Mouse (Mus musculus) spleen, adult 12 weeks (tissue): ENCODE measurements around the gene Snd1.

Experiments used
- DNase-seq: peaks from one replicate; pipeline ENCODE4 v3.0.0; 2022; ENCODE audit warnings: low spot score

Snd1 gene

GRCm38 (mm10) chr6:28841569-28841968 is 366.6 kb downstream of the Snd1 start:
- DNase-seq: no peak

- DNase-seq: no peak
Observed at GRCm38 (mm10) chr6:28842375-28843276, 367.7 kb downstream of the Snd1 start.

DNA sequence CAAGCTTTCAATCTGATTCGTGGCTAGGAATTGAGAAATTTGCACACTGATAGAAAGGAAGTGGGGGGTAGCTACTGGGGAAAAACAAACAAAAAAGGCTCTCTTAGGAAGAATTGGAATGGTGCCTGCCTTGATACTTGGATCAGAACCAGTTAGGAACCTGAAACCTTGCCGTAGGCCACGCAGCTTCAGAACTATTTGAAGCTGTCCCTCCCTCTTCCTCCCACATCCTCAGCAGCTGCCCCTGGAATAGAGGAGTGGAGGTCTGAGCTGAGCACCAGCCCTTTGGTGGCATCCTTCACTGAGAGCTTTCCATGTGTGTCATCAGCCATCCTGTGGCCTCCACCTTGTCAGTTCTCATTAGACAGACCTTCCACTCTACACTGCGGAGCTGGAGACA is 370.7 kb downstream of the Snd1 start:
- DNase-seq: no peak

DNA sequence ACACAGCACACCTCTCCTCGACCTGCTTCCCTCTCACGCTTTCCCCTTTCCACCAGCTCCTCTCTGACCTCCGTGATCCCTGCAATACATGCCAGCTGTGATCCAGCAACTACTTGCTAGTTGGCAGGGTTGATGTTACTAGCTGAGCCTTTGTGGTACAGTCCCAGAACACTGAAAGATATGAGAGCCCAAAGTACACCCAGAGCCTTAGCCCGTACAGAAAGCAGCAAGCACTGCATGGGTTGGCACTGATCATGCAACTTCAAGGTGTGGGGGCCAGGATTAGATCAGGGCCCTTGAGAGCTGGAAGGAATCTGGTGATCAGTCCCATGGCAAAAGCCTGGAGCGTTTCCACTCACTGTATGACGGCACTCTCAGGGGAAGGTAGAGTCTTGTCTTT is 372.7 kb downstream of the Snd1 start:
- no peak for DNase-seq

DNA sequence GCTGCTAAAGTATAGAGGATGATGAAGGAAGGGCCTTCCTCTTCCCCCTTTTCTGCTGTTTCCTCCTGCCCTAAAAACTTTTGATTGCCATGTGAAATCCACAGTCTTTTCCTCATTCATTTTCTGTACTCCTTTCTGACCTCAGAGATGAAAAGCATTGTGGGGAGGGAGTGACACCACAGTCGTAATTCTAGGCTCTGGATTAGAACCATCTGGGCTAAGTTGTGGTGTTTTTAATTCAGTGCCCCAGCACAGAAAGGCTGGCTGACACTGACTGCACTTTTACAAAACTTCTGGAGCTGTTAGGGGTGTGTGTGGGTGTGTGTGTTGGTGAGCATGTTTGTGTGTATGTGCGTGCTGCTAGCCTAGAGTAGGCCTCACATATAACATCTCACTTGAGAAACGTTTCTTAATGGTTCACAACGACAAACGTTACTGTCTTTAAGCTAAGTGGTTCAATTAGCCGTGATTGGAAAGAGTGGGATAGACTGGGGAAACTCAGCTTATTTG is 373.4 kb downstream of the Snd1 start:
- no peak for DNase-seq

DNA sequence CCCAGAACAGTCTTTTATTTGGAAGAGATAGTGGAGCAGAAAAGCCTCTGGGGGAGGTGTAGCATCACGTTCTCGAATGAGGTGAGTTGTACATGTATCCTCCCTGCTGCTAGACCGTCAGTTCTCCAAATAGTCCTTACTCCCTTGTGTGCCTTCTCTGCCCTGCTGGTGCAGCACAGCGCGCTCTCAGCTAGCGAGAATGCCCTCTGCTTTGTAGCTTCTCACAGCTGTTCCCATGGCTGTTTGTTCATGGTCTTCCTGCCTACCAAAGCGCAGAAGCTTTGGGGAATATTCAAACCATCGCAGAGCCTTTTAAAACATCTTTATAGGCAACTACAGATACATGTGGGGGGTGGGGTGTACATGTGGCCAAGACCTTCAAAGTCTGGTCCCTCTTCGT is 374.0 kb downstream of the Snd1 start:
- DNase-seq: no peak

DNA sequence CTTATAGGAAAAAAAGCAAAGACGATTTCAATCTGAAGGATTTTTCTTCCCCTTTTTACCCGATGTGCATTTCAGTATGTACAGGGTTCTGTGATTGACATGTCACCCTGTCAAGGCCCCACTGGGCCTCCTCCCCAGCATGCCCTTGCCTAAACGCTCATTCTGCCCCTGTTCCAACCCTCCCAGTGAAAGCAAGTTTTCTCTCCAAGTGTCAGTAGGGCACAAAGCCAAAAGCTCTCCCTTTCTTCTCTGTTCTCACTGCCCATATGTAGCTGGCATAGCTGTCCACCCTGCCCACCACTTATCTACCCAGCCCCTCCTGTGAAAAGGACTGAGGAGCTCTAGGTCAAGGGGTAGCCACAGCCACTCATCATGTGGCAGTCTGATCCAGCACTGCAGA is 374.4 kb downstream of the Snd1 start:
- no peak for DNase-seq

GRCm38 (mm10) chr6:28850326-28850900 is 375.5 kb downstream of the Snd1 start:
- no peak for DNase-seq

- DNase-seq: no peak
Observed at GRCm38 (mm10) chr6:28852342-28852741, 377.4 kb downstream of the Snd1 start.

GRCm38 (mm10) chr6:28853164-28853563 is 378.2 kb downstream of the Snd1 start:
- DNase-seq: no peak

DNA sequence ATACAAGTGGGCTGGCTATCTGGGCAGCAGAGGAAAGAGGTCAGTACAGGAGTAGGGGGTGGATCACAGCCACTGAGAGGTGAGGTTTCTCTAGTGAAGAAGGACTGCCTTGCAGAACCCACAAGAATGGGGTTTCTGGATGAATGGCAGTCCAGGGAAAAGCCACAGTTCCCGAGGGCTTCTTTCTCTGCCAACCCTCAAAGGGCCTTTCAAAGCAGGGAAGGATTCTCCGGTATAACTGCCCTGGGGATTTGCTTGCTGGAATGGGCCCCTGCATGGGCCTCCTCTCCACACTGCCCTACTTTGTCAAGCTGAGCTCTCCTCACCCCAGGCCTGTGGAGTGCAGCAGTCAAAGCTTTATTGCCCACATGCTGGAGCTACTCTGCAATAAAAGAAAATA is 378.7 kb downstream of the Snd1 start:
- DNase-seq: no peak

- DNase-seq: no peak
Observed at GRCm38 (mm10) chr6:28854598-28854997, 379.7 kb downstream of the Snd1 start.

DNA sequence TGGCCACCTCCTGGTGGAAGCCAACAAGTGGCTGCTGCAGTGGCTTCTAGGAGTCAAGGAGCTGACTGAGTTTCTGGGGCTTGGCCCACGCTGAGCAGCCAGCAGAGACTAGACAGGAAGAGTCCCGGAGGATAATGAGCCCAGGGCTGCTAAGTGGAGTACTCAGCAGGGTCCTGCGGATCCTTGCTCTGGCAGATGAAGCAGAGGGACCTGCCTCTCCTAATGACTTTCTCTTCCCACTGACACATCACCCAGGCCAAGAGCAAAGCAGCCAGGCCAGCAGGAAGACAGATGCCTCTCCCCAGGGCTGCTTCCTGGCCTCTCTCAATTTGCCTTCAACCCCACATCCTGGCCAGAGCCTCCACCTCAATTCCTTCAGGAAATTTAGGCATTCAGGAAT is 380.5 kb downstream of the Snd1 start:
- DNase-seq: no peak

DNA sequence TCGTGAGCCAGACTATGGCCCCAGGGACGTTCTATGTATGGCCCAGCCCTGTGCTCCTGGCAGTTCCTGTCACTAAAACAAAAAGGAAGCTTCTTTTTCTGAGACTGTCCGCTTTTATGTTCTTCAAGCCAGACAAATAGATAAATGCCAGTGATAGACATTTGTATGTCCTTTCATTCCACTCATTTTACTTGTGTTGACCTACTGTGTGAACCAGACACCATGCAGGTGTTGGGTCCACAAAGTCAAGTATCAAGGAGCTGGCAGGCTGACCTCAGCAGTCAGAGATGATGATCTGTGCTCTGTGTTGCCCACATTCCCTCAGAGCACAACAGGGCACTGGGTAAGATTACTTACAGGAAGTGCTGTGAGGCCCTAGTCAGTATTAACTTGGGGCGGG is 381.9 kb downstream of the Snd1 start:
- no peak for DNase-seq

DNA sequence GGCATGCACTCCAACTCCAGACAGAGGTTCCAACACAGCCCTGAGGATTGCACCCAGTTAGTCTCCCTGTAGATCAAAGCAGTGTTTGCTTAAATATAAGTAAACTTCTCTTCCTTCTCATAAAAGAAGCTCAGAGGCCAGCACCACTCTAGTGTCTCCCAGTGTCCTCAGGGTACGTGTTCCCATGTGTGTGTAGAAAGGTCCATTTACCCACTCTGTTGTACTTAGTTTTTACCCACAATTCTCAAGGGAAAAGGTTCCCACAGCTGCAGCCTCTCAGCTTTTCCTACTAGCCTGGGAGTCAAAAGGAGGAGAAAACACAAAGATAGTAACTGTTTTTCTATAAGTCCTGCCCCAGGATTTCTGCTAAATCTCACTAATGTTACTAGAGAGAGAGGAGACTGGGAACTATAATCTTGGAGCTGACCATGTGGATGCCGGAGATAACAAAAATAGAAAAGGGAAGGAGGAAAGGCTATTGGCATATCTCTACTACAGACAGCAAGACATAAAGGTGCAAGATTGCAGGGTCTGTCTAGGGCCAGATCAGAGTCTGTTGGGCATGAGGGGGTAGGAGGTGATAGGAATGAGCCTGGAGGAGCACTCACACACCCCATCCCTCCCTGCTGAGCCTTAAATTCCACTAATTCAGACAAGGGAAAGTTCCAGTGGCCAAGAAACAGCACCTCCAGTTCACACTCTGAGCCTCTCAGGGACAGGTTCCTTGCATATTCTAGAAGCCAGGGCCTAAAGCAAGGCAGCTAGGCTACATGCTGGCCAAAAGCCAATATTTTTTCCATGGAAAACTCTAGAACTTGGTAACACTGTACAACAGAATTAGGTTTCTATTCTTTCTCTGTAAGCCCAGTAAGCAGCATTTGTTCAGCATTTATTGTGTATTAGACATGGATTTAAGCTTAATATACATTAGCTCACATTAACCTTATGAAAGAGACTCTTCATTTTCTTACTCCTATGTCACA is 382.6 kb downstream of the Snd1 start:
- no peak for DNase-seq

DNA sequence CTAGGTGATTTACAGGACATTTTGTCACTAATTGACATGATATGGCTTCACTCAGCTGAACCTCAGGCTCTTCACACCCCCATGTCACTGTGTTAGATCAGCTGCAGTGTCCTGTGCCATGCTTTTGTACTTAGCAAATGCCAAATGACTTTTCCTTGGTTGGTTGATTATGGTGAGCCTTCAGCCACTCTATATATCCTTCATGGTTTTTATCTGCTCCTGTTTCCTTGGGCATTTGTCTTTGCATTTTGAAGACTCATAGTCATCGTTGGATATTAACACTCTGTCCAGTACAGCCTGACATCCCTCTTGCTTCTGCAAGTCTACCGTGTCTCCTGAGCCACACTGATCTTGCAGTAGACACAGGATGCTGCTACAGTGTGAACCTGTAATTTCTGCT is 384.2 kb downstream of the Snd1 start:
- DNase-seq: no peak

GRCm38 (mm10) chr6:28860450-28860849 is 385.5 kb downstream of the Snd1 start:
- no peak for DNase-seq

DNA sequence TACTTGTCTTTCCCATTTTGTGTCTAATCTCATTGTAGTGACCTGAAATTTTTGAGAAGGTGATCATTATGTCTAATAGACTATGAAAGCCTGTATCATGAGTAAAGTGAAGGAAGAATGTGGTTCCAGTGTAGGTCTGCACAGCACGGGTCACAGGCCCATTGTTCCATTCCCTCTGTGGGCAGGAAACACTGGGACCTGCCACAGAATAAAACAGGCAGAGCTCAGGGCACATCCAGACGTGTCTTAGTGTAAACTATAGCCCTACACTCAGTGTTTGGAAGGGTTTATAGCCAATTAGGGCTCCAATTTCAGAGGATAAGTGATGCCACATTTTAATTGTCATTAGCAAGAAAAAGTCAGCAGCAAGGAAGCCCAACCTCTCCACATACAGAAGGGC is 386.0 kb downstream of the Snd1 start:
- DNase-seq: no peak

DNA sequence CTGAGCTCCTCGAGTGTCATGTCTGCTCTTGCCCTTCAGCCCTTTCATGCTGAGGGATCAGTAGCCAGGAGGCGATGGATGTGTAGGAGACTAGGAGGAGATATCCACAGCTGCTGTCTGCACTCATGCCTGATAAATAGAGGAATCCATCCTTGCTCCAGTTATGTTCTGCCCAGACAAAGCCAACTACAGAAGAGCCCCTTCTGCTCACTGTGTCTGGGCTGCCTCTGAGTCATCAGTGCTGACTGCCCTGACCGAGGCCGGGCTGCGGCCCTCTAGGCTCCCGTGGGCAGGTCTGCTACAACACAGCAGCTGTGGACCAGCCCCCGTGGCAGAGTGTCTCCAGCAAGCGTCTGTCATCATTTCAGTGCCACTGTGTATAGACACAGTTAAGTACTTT is 387.4 kb downstream of the Snd1 start:
- no peak for DNase-seq

DNA sequence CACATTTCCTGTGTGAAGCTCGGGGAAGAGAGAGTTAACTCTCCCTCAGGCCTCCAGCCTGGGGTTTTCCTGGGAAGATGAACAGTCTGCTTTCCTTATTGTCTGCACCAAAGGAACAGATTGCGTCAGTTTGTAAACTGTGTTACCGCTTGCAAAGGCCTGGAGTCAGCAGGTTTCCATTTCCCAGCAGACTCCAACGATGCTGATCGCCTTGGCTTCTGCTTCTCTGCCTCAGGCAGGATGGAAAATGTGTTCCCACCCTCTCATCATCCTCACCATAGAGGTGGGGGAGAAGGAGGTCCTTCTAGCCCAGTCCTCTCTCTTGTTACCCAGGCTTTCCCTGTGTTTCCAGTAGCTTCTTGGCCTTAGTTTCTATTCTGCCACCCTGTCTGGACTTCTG is 389.7 kb downstream of the Snd1 start:
- no peak for DNase-seq

- no peak for DNase-seq
Observed at GRCm38 (mm10) chr6:28865112-28865511, 390.2 kb downstream of the Snd1 start.

GRCm38 (mm10) chr6:28866206-28866605 is 391.3 kb downstream of the Snd1 start:
- DNase-seq: no peak
